Mouse (Mus musculus) frontal cortex, adult 2 months (tissue): ENCODE data around the gene Ndufc2. TPM values are rescaled to one million over a fixed set of nuclear protein-coding genes. Genes with fewer than 3 reads are reported as not detected.
A peak's percentile ranks its signal among the peaks of the same experiment; 100 is the strongest.

Experiments
- DNase-seq, 2 experiments: peaks; one replicate each; pipeline ENCODE4 v3.0.0; 2022; ENCODE audit warnings: low spot score in 1 of 2; ENCODE audit errors: extremely low spot score in 1 of 2
- polyA plus RNA-seq: library from polyadenylated mRNA; depleted of rRNA; stranded (reverse); fragments of >200 nt; gene quantifications from 2 replicates; pipeline ENCODE4 v1.2.3, GENCODE M21; 2012; rRNA removed

Gene Ndufc2
- polyA plus RNA-seq = 247 and 298 TPM in 2 replicates

- peak in 1 of 2 experiments; percentile 83 for DNase-seq
Measured at GRCm38 (mm10) chr7:97399960-97400715, at the start of gene Ndufc2. Gene Ndufc2 (plus strand): TSS chr7:97400003.

GRCm38 (mm10) chr7:97350891-97351290 is 48.9 kb upstream of the Ndufc2 start:
- DNase-seq = no peak

- no peak for DNase-seq
Measured at GRCm38 (mm10) chr7:97351792-97352513, 47.9 kb upstream of the Ndufc2 start.

- DNase-seq = no peak
Measured at GRCm38 (mm10) chr7:97353356-97353755, 46.4 kb upstream of the Ndufc2 start.

- DNase-seq = no peak
Measured at GRCm38 (mm10) chr7:97355068-97355841, 44.5 kb upstream of the Ndufc2 start.

- no peak for DNase-seq
Measured at GRCm38 (mm10) chr7:97356253-97356652, 43.5 kb upstream of the Ndufc2 start.

GRCm38 (mm10) chr7:97356875-97357276 is 42.9 kb upstream of the Ndufc2 start:
- peak in 1 of 2 experiments; percentile 38 for DNase-seq

GRCm38 (mm10) chr7:97357840-97358239 is 42.0 kb upstream of the Ndufc2 start:
- DNase-seq = no peak

- DNase-seq = no peak
Measured at GRCm38 (mm10) chr7:97358347-97358746, 41.5 kb upstream of the Ndufc2 start.

GRCm38 (mm10) chr7:97360166-97360565 is 39.6 kb upstream of the Ndufc2 start:
- no peak for DNase-seq

- DNase-seq = no peak
Measured at GRCm38 (mm10) chr7:97360955-97361354, 38.8 kb upstream of the Ndufc2 start.

- no peak for DNase-seq
Measured at GRCm38 (mm10) chr7:97361467-97361866, 38.3 kb upstream of the Ndufc2 start.

- DNase-seq = no peak
Measured at GRCm38 (mm10) chr7:97365887-97366286, 33.9 kb upstream of the Ndufc2 start.

GRCm38 (mm10) chr7:97375101-97375500 is 24.7 kb upstream of the Ndufc2 start:
- no peak for DNase-seq

GRCm38 (mm10) chr7:97375906-97376305 is 23.9 kb upstream of the Ndufc2 start:
- DNase-seq = no peak

GRCm38 (mm10) chr7:97379304-97379703 is 20.5 kb upstream of the Ndufc2 start:
- no peak for DNase-seq

GRCm38 (mm10) chr7:97380500-97381123 is 19.2 kb upstream of the Ndufc2 start:
- DNase-seq = no peak

GRCm38 (mm10) chr7:97382661-97383060 is 17.1 kb upstream of the Ndufc2 start:
- no peak for DNase-seq

GRCm38 (mm10) chr7:97383496-97384132 is 16.2 kb upstream of the Ndufc2 start:
- DNase-seq = no peak
